Mouse (Mus musculus) forebrain, embryonic 14.5 days (tissue): ENCODE measurements at regions not wholly inside any gene's neighbourhood (a gene's known extent, or its start where the extent isn't known, plus 50 kb on each side); places are given as distances from the start of the nearest gene placed in this dataset.

Experiments
- ATAC-seq: fragments of 200-750 bp; cut with Nextera tagmentation; 2 replicates; pipeline ENCODE4 v1.8.0; 2017; ENCODE audit warnings: mild to moderate bottlenecking, moderate library complexity
- DNase-seq: peaks from one replicate; pipeline ENCODE4 v3.0.0-alpha.2; 2015; ENCODE audit warnings: low spot score
- H3K27ac ChIP-seq: fragments of 300-500 bp; sonication (generic); 2 replicates; pipeline ENCODE4 v1.5.1; 2014; ENCODE audit warnings: low read depth, mild to moderate bottlenecking, control low read depth, low read length, moderate library complexity
- H3K27me3 ChIP-seq: fragments of 300-500 bp; sonication (generic); replicated peaks from 2 replicates; pipeline ENCODE4 v1.6.1; 2014; ENCODE audit warnings: low read length, control low read depth, mixed read lengths; ENCODE audit not compliant: control insufficient read depth, insufficient read depth
- H3K36me3 ChIP-seq: fragments of 300-500 bp; sonication (generic); 2 replicates; pipeline ENCODE4 v1.6.1; 2014; ENCODE audit warnings: low read length, control low read depth; ENCODE audit not compliant: control insufficient read depth, insufficient read depth
- H3K4me1 ChIP-seq: fragments of 300-500 bp; sonication (generic); 2 replicates; pipeline ENCODE4 v1.6.1; 2014; ENCODE audit warnings: antibody characterized with exemption, low read length, control low read depth; ENCODE audit not compliant: control insufficient read depth, insufficient read depth
- H3K4me2 ChIP-seq: fragments of 300-500 bp; sonication (generic); 2 replicates; pipeline ENCODE4 v1.6.1; 2014; ENCODE audit warnings: mild to moderate bottlenecking, control low read depth, low read length
- H3K4me3 ChIP-seq: fragments of 300-500 bp; sonication (generic); 2 replicates; pipeline ENCODE4 v1.5.1; 2014; ENCODE audit warnings: low read depth, low read length, control low read depth
- H3K9ac ChIP-seq: fragments of 300-500 bp; sonication (generic); 2 replicates; pipeline ENCODE4 v1.6.1; 2014; ENCODE audit warnings: mild to moderate bottlenecking, low read length, control low read depth, moderate library complexity
- H3K9me3 ChIP-seq: fragments of 300-500 bp; sonication (generic); replicated peaks from 2 replicates; pipeline ENCODE4 v1.6.1; 2016; ENCODE audit warnings: low read length, control low read depth, mixed read lengths; ENCODE audit not compliant: control insufficient read depth
- WGBS: fragments of 180-500 bp; shearing (Covaris S2); extraction: QIAGEN DNeasy Blood & Tissue Kit; methylation state at CpG from one replicate; pipeline ENCODE4 v1.1.7; 2014; 5-methylcytosine and 5-hydroxymethylcytosine counted together

DNA sequence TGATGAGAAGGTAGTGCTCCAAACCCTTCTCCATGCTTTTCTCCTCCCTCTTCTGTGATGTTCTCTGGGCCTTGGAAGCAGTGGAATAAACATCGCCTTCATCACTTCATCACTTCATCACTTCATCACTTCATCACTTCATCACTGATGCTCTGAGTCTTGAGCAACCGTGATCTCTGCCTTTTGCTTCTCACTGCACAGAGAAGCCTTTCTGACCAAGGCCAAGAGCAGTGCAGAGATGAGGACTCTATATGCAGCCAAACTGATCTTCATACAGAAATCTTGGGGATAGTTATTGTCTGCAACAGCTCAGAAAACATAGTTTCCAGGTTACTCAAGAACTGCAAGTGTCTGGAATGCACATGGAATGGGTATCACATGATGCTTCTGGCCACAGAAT, 303.0 kb downstream of the Insig2 start:
- H3K9me3 ChIP-seq = no peaks in the 10 kb centered on the region
- H3K4me1 ChIP-seq = no peaks in the 10 kb centered on the region
- 89% methylated on average over 2 of the region's 2 CpGs for WGBS
- H3K27ac ChIP-seq = no peak overlapping the region
- ATAC-seq (no peak), DNase-seq (no peak)
- no peak overlapping the region for H3K4me2 ChIP-seq
- no peaks in the 10 kb centered on the region for H3K27me3 ChIP-seq
- no peak overlapping the region for H3K4me3 ChIP-seq
- no peaks in the 10 kb centered on the region for H3K36me3 ChIP-seq
- H3K9ac ChIP-seq = no peak overlapping the region

DNA sequence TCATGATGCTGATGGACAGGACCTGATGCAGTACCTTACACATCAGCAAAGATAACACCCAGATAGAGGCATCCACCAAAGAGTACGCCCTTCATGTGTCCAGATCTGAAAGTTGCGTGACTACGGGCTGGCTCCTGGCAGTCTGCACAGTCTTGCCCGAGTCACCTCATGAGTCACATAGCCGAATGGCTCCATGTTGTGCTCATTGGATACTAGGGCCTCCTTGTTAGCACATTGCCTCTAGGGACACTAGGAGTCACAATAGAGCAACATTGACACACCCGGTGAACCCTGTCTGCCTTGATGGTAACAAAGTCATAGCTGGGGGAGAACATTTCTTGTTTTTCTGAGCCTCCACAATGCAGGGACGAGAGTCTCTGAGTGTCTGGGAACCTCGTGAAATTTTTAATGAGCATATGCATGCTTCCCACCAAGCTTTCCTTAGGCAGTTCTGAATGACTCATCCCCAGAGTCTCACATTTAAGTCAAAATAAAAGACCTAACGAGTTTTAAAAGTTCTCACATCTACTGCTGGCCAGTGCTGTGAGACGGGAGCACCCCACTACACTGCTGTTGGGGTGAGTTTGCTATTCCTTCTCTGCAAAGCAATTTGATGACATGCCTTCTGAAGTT, 297.5 kb downstream of the Insig2 start:
- H3K4me3 ChIP-seq = no peak overlapping the region
- no peaks in the 10 kb centered on the region for H3K4me1 ChIP-seq
- H3K27ac ChIP-seq = no peak overlapping the region
- no peak for ATAC-seq
- H3K27me3 ChIP-seq = no peaks in the 10 kb centered on the region
- H3K36me3 ChIP-seq = no peaks in the 10 kb centered on the region
- no peaks in the 10 kb centered on the region for H3K9me3 ChIP-seq
- no peak overlapping the region for H3K4me2 ChIP-seq
- no peak for DNase-seq
- 88% methylated on average over 10 of the region's 10 CpGs for WGBS
- no peak overlapping the region for H3K9ac ChIP-seq

DNA sequence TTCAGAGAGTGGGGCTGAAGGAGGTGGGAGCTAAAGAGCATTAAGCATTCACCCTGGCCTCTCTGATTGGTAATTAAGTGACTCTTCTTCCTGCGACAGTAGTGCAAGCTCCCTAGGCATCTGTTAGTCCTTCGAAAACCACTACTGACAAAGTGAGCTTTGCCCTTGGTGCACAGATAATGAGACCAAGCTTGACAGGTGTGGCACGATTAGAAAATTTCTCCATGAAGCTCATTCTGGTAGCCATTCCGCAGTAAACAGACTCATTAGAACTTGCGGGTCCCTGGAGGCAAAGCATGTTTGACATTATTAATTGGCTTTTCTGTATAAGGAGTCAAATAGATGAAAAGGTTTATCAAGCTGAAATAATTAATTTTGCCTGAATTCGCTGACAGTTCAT, 285.8 kb downstream of the Insig2 start:
- H3K9me3 ChIP-seq = no peaks in the 10 kb centered on the region
- DNase-seq = peak; percentile 15
- H3K27me3 ChIP-seq = peaks cover 51% of the 10 kb centered on the region
- ATAC-seq = no peak
- H3K27ac ChIP-seq = no peak overlapping the region
- no peak overlapping the region for H3K9ac ChIP-seq
- H3K4me2 ChIP-seq = no peak overlapping the region
- H3K36me3 ChIP-seq = no peaks in the 10 kb centered on the region
- 42% methylated on average over 6 of the region's 6 CpGs for WGBS
- 0 out of 2 replicates have a peak, but pooled peaks cover 2% of the 10 kb centered on the region for H3K4me1 ChIP-seq
- H3K4me3 ChIP-seq = no peak overlapping the region

DNA sequence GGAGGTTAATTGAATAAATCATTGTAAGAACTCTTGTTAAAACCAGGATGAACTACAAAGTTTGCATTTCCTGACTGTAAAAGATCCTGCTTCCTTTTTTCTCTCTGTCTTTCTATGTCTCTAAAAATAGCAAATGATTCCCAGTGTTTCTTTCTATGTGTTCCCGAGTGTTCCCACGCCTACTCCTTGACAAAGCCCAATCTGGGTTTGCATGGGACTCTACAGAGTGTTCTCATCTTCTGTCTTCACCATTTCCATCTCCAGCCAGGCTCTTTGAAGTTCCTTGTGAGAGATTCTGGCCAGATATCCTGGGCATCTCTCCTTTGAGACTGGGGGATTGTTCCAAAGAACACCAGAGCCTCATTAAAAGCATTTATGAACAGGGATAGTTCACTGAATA, 285.0 kb downstream of the Insig2 start:
- Histone ChIP-seq H3K27ac (no peak overlapping the region), H3K4me1 (0 out of 2 replicates have a peak, but pooled peaks cover 2% of the 10 kb centered on the region), H3K9ac (no peak overlapping the region), H3K27me3 (peaks cover 57% of the 10 kb centered on the region), H3K9me3 (no peaks in the 10 kb centered on the region), H3K4me3 (no peak overlapping the region), H3K4me2 (no peak overlapping the region), H3K36me3 (no peaks in the 10 kb centered on the region)
- 63% methylated on average over 2 of the region's 2 CpGs for WGBS
- no peak for ATAC-seq
- DNase-seq = peak; percentile 29

DNA sequence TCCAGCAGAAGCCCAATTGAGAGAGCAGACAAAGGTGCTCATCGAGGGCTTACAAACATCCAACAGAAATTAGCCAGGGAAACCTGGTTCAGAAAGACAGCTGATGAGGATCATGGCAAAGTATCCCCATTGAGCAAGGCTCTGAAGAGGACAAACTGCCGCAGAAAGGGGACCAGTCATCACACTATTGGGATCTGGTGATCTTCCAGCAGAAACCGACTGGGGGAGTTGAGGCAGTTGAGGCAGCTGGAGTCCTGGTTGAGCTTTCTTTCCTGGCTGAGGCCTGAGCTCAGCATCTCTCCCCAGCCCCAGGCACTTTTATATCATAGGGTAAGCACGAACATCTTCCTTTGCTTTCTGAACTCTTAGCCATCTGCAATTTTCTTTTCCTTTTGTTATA, 282.7 kb downstream of the Insig2 start:
- Histone ChIP-seq H3K9ac (no peak overlapping the region), H3K9me3 (no peaks in the 10 kb centered on the region), H3K27ac (no peak overlapping the region), H3K36me3 (no peaks in the 10 kb centered on the region), H3K27me3 (peaks cover 77% of the 10 kb centered on the region), H3K4me1 (0 out of 2 replicates have a peak, but pooled peaks cover 2% of the 10 kb centered on the region), H3K4me2 (no peak overlapping the region), H3K4me3 (no peak overlapping the region)
- WGBS = 78% methylated on average over 4 of the region's 4 CpGs
- no peak for ATAC-seq
- no peak for DNase-seq

DNA sequence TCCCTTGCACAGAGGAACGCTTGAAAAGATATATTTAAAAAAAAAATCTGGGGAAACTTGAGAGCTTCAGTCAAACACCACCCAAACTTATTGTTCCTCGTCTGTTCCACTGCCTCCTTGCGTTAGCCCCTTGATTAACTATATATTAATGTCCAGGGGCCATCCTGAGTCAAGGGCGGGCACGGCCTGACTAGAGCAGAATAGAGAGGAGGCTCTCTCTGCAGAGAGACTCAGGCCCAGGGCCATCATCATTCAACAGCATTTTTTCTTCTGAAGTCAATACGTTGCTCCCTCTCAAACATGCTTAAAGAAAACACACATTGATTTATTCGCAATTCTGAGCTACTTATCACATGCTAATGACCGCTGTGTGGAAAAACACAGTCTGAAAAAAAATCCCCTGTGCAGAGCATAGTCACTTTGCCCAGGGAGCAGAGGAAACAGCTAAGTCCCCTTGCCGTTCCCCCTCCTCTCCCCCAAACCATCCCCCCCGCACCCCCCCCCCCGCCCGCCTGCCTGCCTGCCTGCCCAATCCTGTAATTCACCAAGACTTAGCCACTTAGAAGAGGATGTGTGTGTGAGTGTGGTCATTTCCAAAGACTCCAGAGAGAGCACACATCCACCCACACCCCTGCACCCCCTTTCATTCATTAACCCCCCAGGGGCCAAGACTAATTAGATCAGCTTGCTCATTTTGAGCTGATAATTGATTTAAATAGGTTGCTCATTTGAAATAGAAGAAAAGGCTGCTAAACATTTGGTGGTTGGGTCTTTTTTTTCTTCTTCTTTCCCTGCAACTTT, 281.5 kb downstream of the Insig2 start:
- Histone ChIP-seq H3K27ac (no peak overlapping the region), H3K27me3 (peaks cover 79% of the 10 kb centered on the region), H3K36me3 (no peaks in the 10 kb centered on the region), H3K9ac (no peak overlapping the region), H3K4me1 (0 out of 2 replicates have a peak, but pooled peaks cover 2% of the 10 kb centered on the region), H3K4me2 (no peak overlapping the region), H3K9me3 (no peaks in the 10 kb centered on the region), H3K4me3 (no peak overlapping the region)
- WGBS = 13% methylated on average over 12 of the region's 12 CpGs
- ATAC-seq = peak; percentile 85
- DNase-seq = peak; percentile 64

DNA sequence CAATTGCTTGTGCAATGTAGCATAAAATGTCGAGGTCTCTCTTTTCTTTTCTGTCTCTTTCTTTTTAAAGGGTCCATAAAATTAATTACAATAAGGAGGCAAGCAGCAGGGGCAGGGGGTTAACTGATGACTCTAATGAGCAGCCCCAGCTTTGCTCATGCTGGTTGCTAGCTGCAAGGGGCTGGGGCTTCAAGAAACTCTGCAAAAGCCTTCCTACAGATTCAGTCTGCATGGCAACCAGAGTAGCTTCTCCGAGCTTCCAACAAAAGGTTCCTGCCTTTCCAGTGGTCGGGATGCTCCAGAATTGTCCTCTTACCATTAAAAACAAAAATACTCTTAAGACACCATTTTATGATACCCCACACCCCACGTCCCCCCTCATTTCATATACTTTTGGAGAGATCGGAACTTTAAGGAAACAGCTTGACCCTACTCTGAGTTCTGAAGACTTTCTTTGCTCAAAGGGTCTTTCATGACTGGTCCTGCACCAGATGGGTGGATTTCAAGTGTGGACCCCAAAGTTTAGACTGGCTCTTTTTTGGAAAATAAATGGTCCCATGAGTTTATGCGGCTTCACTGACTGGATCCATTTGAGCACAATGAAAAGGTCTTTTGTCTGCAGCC, 280.8 kb downstream of the Insig2 start:
- peaks cover 77% of the 10 kb centered on the region for H3K27me3 ChIP-seq
- ATAC-seq = peak; percentile 51; the same call in 1 of the 2 replicates

DNA sequence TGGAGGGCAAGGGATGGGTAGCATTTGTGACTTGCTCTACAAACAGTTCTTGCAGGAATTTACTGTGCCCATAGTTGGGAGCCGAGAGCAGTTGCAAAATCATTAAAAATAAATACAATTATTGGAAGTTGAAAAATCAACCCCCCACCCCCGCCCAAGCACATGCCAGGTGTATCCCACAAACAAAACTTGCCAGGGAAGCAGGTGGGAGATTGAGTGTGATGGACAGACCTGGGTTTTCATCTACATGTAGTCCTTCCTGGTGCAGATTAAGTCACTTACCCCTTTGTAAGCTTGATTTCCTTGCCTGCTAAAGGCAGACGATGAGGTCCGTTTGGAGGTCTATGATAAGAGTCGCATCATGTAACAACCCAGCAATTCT, 280.3 kb downstream of the Insig2 start:
- Histone ChIP-seq H3K9me3 (no peaks in the 10 kb centered on the region), H3K36me3 (no peaks in the 10 kb centered on the region), H3K4me1 (no peaks in the 10 kb centered on the region), H3K4me2 (no peak overlapping the region), H3K9ac (no peak overlapping the region), H3K27ac (no peak overlapping the region), H3K27me3 (peaks cover 81% of the 10 kb centered on the region), H3K4me3 (no peak overlapping the region)
- 78% methylated on average over 5 of the region's 5 CpGs for WGBS
- ATAC-seq = no peak
- no peak for DNase-seq

More for the DNA sequence above, 280.8 kb downstream of the Insig2 start:
- no peak overlapping the region for H3K4me3 ChIP-seq
- 0 out of 2 replicates have a peak, but pooled peaks cover under 1% of the 10 kb centered on the region for H3K4me1 ChIP-seq
- H3K36me3 ChIP-seq = no peaks in the 10 kb centered on the region
- no peak overlapping the region for H3K9ac ChIP-seq
- no peak overlapping the region for H3K27ac ChIP-seq
- H3K9me3 ChIP-seq = no peaks in the 10 kb centered on the region
- no peak overlapping the region for H3K4me2 ChIP-seq
- no peak for DNase-seq
- 27% methylated on average over 6 of the region's 6 CpGs for WGBS

DNA sequence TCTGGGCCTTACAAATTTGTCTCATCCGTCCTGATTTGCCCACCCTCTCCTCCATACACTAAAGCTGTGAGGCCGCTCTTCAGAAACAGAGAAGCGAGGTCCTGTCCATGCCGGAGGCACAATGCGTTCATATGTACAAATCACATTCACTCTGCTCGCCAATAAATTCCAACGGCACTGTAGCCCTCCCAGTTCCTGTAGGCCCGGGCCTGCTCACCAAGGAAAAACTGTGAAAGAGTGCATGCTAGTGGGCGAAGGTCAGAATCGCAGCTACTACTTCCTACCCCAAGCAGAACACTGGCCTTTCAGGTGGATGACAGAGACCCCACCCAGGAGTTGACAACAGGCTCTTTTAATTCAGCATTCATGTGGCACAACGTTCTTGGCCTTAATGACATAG, 278.7 kb downstream of the Insig2 start:
- DNase-seq = peak; percentile 47
- WGBS = 31% methylated on average over 11 of the region's 11 CpGs
- Histone ChIP-seq H3K4me2 (no peak overlapping the region), H3K4me1 (no peaks in the 10 kb centered on the region), H3K9me3 (no peaks in the 10 kb centered on the region), H3K36me3 (no peaks in the 10 kb centered on the region), H3K27ac (no peak overlapping the region), H3K27me3 (peaks cover 74% of the 10 kb centered on the region), H3K4me3 (no peak overlapping the region), H3K9ac (no peak overlapping the region)
- peak; percentile 43; the same call in 1 of the 2 replicates for ATAC-seq
